Mouse (Mus musculus): ENCODE data around the gene Icam1. TPM values are rescaled to one million over a fixed set of nuclear protein-coding genes. Genes with fewer than 3 reads are reported as not detected.
"Not testable (repeated sequence)": the region's sequence is repeated elsewhere in the genome, so short reads cannot be mapped to it uniquely, and the experiment has no call there.

Gene Icam1
- polyA plus RNA-seq, 1 experiment from 2014 or later: 3.9 TPM

DNA sequence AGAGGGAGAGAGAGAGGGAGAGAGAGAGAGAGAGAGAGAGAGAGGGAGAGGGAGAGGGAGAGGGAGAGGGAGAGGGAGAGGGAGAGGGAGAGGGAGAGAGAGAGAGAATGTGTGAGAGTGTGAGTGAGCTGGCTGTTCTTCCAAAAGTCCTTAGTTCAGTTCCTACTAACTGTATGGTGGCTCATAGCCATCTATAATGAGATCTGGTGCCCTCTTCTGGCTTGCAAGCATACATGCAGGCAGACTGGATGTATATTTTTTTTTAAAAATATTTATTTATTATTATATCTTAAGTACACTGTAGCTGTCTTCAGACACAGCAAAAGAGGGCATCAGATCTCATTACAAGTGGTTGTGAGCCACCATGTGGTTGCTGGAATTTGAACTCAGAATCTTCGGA, 17.4 kb upstream of the Icam1 start:
- not testable (repeated sequence) for H3K27me3 ChIP-seq; H3K4me3 ChIP-seq (replicated peaks); H3K36me3 ChIP-seq; H3K27ac ChIP-seq; H3K9ac ChIP-seq (replicated peaks); H3K9me3 ChIP-seq; H3K4me1 ChIP-seq (replicated peaks); H3K4me2 ChIP-seq (replicated peaks); ATAC-seq
- 65% methylated on average over 1 of the region's 1 CpGs for WGBS

DNA sequence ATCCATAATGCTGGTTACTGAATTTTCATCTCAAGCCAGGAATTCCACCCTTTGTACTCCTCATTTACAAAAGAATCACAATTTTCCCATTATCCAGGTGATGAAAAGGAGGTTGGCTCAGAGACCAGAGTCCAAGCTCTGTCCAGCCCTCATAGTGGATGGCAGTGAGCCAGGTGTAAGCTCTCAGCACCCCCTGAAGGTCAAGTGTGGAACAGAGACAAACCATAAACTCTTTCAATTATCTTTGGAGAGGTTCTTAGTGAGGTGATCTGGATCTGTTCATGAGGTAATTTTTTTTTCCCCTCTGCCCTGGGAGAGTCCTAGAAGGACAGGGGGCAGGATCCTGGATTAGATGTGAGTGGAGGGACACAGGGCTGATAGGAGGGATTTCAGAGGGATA, 15.0 kb upstream of the Icam1 start:
- H3K36me3 ChIP-seq: peaks cover 14% of the 10 kb centered on the region
- H3K9ac ChIP-seq (replicated peaks): no peak overlapping the region
- no peaks in the 10 kb centered on the region for H3K9me3 ChIP-seq
- no peaks in the 10 kb centered on the region for H3K27me3 ChIP-seq
- H3K4me2 ChIP-seq (replicated peaks): no peak overlapping the region
- H3K27ac ChIP-seq: no peak overlapping the region
- no peak for ATAC-seq
- H3K4me3 ChIP-seq (replicated peaks): no peak overlapping the region
- H3K4me1 ChIP-seq (replicated peaks): peaks cover 15% of the 10 kb centered on the region

DNA sequence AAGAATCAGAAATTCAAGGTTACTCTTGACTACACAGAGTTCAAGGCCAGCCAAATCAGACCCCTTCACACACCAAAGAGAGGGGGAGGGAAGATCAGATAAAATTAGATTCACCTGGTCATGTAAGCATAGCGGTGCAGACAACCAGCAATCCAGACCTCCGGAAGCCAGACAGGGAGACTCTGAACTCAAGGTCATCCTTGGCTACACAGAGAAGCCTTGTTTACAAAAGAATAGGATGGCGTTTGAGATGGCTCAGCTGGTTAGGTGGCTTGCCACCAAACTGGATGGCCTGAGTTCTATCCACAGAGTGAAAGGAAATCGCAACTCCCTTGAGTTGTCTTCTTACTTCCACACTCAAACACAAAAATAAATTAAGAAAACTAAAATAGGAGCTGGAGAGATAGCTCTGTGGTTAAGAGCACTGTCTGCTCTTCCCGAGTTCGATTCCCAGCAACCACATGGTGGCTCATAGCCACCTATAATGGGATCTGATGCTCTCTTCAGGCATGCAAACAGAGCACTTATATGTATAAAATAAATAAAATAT, 14.1 kb upstream of the Icam1 start:
- Histone ChIP-seq H3K9ac (replicated peaks) (no peak overlapping the region), H3K4me3 (replicated peaks) (no peak overlapping the region), H3K27me3 (no peaks in the 10 kb centered on the region), H3K27ac (no peak overlapping the region), H3K4me1 (replicated peaks) (peaks cover 15% of the 10 kb centered on the region), H3K4me2 (replicated peaks) (peak overlapping the region; percentile 87; the same call in 1 of the 2 replicates), H3K9me3 (no peaks in the 10 kb centered on the region), H3K36me3 (peaks cover 22% of the 10 kb centered on the region)
- ATAC-seq: peak; percentile 3
- 81% methylated on average over 6 of the region's 6 CpGs for WGBS

DNA sequence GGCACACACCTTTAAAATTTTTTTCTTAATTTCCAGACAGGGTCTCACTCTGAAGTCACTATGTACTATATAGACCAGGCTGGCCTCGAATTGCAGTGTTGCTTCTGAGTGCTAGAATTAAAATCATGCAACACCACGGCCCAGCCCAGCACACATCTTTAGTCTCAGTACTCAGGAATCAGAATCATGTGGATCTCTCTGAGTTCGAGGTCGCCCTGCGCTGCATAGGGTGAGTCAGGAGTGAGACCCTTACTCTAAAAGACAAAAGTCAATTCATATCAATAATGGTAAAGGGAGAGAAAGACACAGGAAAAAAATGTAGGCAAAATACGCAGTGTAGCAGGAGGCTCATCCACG, 13.5 kb upstream of the Icam1 start:
- peak; percentile 67 for ATAC-seq

DNA sequence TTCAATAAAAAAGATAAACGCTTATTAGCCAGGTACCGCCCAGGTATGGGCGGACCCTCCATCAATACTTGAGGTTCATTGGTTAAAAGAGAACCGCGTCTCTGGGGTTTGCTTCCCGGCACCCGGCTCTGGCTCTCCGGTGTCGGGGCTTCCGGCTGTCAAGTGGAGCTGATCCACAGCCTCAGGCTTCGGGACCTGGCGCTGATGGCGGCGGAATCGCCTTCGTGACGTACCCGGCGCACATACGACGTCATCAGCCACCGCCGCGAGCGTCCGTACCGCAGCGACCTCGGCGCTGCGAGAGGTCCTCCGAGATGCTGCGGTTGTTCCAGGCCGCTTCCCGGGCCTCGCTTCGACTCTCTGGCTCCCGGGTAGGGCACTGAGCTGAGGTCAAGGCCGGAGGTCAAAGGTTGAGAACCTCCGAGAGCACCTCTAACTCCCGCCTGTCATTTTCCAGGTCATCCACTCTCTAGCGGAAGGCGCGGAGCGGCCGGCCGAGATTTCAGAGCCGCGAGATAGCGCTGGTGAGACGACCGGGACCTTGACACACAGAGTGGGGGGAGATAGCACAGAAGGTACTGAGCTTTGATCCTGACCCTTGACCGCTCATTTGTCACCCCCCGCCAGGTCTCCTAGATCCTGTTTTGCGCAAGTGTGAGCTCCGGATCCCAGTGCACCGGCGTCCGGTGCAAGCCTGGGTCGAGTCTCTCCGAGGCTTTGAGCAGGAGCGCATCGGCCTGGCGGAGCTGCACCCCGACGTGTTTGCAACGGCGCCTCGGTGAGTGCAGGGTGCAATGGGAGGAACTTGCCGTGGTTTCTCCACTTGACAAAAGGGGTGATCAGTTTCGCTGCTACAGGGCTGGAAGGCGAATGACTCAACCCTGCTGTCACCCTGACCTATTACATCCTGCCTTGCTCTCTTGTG, 12.9 kb upstream of the Icam1 start, which contains the start of gene Mrpl4:
Mrpl4 (plus strand) TSS at position 112 of the 925 bp plus-strand sequence.
- peak within 1 kb of the TSS; percentile 89 for H3K9ac ChIP-seq (replicated peaks)
- H3K27me3 ChIP-seq: no peaks in the 10 kb centered on the region
- peak within 1 kb of the TSS; percentile 87 for H3K4me3 ChIP-seq (replicated peaks)
- peak within 1 kb of the TSS; percentile 78 for H3K27ac ChIP-seq
- ATAC-seq: peak; percentile 91
- H3K9me3 ChIP-seq: no peaks in the 10 kb centered on the region
- H3K4me1 ChIP-seq (replicated peaks): peaks cover 15% of the 10 kb centered on the region
- WGBS: under 1% methylated on average over 72 of the region's 72 CpGs
- peak within 1 kb of the TSS; percentile 87 for H3K4me2 ChIP-seq (replicated peaks)
- H3K36me3 ChIP-seq: peaks cover 34% of the 10 kb centered on the region

More for the DNA sequence above, 13.5 kb upstream of the Icam1 start:
- no peaks in the 10 kb centered on the region for H3K9me3 ChIP-seq
- peak overlapping the region; percentile 87 for H3K4me2 ChIP-seq (replicated peaks)
- peaks cover 28% of the 10 kb centered on the region for H3K36me3 ChIP-seq
- peak overlapping the region; percentile 78 for H3K27ac ChIP-seq
- peak overlapping the region; percentile 87 for H3K4me3 ChIP-seq (replicated peaks)
- WGBS: 17% methylated on average over 7 of the region's 7 CpGs
- peaks cover 15% of the 10 kb centered on the region for H3K4me1 ChIP-seq (replicated peaks)
- H3K9ac ChIP-seq (replicated peaks): peak overlapping the region; percentile 89
- no peaks in the 10 kb centered on the region for H3K27me3 ChIP-seq

DNA sequence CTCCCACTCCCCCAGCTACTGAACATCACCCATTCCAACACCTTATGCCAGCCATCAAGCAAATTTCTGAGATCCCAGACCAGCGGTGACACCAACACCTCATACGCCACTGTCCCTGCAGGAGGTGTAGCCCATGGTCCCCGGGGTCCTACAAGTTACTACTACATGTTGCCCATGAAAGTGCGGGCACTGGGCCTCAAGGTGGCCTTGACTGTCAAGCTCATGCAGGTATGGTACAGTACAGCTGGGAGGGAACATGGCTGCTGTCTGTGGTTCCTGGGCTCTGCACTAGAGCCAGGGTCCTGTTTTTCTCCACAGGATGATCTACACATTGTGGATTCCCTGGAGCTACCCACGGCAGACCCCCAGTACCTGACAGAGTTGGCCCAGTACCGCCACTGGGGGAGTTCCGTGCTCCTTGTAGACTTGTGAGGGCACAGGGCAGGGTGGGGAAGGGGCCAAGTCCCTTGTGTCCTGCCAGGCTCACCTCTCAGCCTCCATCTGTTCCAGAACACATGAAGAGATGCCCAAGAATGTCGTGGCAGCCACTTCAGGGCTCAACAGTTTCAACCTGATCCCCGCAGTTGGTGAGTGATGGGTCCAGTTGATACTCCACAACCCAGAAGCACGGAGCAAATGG, 8.4 kb upstream of the Icam1 start:
- 93% methylated on average over 10 of the region's 10 CpGs for WGBS
- Histone ChIP-seq H3K9me3 (no peaks in the 10 kb centered on the region), H3K27me3 (peaks cover 6% of the 10 kb centered on the region; the same call in 1 of the 2 replicates), H3K4me3 (replicated peaks) (no peak overlapping the region), H3K36me3 (peaks cover 51% of the 10 kb centered on the region), H3K9ac (replicated peaks) (no peak overlapping the region), H3K4me2 (replicated peaks) (no peak overlapping the region), H3K4me1 (replicated peaks) (peaks cover 12% of the 10 kb centered on the region), H3K27ac (no peak overlapping the region)
- ATAC-seq: no peak

DNA sequence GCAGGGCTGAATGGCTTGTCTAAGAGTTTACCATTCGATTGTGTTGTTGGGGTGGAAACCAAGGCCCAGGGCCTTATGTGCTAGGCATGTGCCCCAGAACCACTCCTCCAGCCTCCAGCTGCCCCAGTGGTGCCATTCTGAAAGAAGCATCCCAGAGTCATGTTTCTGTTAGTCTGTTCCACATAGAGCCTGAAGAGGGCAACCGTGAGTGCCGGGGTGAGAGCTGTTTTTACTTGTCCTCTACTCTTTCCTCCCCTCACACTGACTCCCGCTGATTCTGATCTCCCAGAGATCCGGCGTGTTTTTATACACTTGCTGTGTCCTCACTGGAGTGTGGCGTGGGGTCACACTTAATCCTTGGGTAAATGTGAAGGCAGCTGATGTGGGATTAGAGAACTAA, 7.8 kb upstream of the Icam1 start:
- peaks cover 51% of the 10 kb centered on the region for H3K36me3 ChIP-seq

DNA sequence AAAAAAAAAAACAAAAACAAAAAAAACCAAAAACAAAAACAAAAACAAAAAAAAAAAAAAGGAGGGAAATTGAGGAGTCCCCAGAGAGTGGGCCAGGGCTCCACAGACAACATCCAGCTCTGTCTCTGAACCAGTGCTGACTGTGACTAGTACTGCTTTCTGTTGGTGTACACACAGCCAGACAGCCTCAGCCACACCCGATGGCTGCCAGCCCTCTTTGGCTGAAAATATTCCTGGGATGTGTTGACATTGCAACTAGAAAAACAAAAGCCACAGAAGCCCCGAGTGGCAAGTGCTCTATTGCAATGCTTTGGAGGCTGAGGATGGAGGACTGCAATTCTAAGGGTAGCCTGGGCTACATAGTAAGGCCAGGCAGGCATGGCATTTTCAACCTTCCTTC, 5.4 kb upstream of the Icam1 start:
- no peaks in the 10 kb centered on the region for H3K9me3 ChIP-seq
- H3K9ac ChIP-seq (replicated peaks): no peak overlapping the region
- H3K27ac ChIP-seq: no peak overlapping the region
- no peak for ATAC-seq
- peaks cover 4% of the 10 kb centered on the region for H3K4me1 ChIP-seq (replicated peaks)
- no peak overlapping the region for H3K4me2 ChIP-seq (replicated peaks)
- 78% methylated on average over 2 of the region's 2 CpGs for WGBS
- peaks cover 26% of the 10 kb centered on the region for H3K27me3 ChIP-seq
- peaks cover 42% of the 10 kb centered on the region for H3K36me3 ChIP-seq
- no peak overlapping the region for H3K4me3 ChIP-seq (replicated peaks)

More for the DNA sequence above, 7.8 kb upstream of the Icam1 start:
- H3K27me3 ChIP-seq: peaks cover 6% of the 10 kb centered on the region; the same call in 1 of the 2 replicates
- no peak overlapping the region for H3K9ac ChIP-seq (replicated peaks)
- peaks cover 12% of the 10 kb centered on the region for H3K4me1 ChIP-seq (replicated peaks)
- no peak for ATAC-seq
- H3K9me3 ChIP-seq: no peaks in the 10 kb centered on the region
- H3K4me2 ChIP-seq (replicated peaks): no peak overlapping the region
- no peak overlapping the region for H3K4me3 ChIP-seq (replicated peaks)
- no peak overlapping the region for H3K27ac ChIP-seq
- WGBS: 81% methylated on average over 7 of the region's 7 CpGs

DNA sequence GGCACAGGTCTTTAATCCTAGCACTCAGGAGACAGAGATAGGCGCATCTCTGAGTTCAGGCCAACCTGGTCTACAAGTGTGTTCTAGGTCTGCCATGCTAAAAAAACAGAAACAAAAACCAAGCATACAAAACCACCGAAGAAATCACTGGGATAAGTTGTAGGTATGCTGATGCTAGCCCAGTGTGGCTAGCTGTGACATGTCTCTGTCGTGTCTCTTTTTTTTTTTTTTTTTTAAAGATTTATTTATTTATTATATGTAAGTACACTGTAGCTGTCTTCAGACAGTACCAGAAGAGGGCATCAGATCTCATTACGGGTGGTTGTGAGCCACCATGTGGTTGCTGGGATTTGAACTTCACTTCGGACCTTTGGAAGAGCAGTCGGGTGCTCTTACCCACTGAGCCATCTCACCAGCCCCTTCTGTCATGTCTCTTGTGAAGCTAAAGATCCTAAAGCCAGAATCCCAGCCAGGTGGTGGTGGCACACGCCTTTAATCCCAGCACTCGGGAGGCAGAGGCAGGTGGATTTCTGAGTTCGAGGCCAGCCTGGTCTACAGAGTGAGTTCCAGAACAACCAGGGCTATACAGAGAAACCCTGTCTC, 4.7 kb upstream of the Icam1 start:
- H3K27ac ChIP-seq; ATAC-seq; H3K4me3 ChIP-seq (replicated peaks); H3K4me2 ChIP-seq (replicated peaks); H3K9ac ChIP-seq (replicated peaks); H3K9me3 ChIP-seq: not testable (repeated sequence)
- WGBS: 75% methylated on average over 9 of the region's 9 CpGs
- H3K4me1 ChIP-seq (replicated peaks): peaks cover 10% of the 10 kb centered on the region
- peaks cover 33% of the 10 kb centered on the region for H3K27me3 ChIP-seq
- peaks cover 35% of the 10 kb centered on the region for H3K36me3 ChIP-seq

DNA sequence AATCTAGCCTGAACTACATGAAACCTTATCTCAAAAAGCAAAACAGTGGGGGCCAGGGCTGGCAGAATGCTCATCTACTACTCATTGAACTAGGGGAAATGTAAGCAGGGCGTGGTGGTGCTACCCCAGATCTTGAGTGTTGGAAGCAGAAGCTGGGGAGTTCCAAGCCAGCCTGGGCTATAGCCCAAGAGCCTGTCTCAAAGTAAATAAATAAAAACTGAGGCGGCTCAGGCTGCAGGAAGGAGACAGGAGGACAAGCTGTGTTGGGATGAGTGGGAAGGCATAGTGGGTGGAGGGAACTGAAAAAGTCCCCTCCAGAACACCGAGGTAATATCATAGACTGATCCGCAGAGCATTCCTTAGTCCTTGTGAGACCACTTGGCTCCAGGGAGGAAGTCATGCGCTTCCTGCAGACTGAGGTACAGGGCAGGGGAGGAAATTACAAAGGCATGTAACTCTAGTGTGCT, 3.9 kb upstream of the Icam1 start:
- 74% methylated on average over 5 of the region's 5 CpGs for WGBS
- Histone ChIP-seq H3K9me3 (no peaks in the 10 kb centered on the region), H3K36me3 (peaks cover 27% of the 10 kb centered on the region), H3K4me3 (replicated peaks) (no peak overlapping the region), H3K4me2 (replicated peaks) (no peak overlapping the region), H3K27me3 (peaks cover 42% of the 10 kb centered on the region), H3K9ac (replicated peaks) (no peak overlapping the region), H3K4me1 (replicated peaks) (peaks cover 10% of the 10 kb centered on the region), H3K27ac (no peak overlapping the region)
- ATAC-seq: no peak

DNA sequence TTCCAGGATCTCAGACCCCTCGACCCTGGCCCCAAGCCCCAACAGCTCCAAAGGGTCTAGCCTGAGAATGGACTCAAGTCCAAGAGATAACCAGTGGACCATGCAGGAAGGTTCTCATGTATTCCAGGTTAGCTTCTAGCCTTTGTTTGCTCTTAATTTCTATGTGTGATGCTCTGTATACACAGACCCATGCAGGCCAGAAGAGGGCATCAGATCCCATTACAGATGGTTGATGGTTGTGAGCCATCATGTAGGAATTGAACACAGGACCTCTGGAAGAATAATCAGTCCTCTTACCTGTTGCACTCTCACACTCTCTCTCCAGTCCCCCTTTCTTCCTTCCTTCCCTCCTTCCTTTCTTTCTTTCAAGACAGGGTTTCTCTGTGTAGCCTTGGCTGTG, 3.4 kb upstream of the Icam1 start:
- no peak overlapping the region for H3K4me3 ChIP-seq (replicated peaks)
- H3K27ac ChIP-seq: no peak overlapping the region
- H3K9ac ChIP-seq (replicated peaks): no peak overlapping the region
- no peak for ATAC-seq
- H3K4me2 ChIP-seq (replicated peaks): no peak overlapping the region
- peaks cover 46% of the 10 kb centered on the region for H3K27me3 ChIP-seq
- WGBS: 59% methylated on average over 1 of the region's 1 CpGs
- H3K36me3 ChIP-seq: peaks cover 23% of the 10 kb centered on the region
- H3K9me3 ChIP-seq: no peaks in the 10 kb centered on the region
- H3K4me1 ChIP-seq (replicated peaks): peaks cover 10% of the 10 kb centered on the region
